Mouse (Mus musculus): ENCODE measurements around the gene Angptl4. TPM values are rescaled to one million over a fixed set of nuclear protein-coding genes. Genes with fewer than 3 reads are reported as not detected.

Gene Angptl4
- polyA plus RNA-seq, 1 experiment from 2014 or later = 23.0 TPM

DNA sequence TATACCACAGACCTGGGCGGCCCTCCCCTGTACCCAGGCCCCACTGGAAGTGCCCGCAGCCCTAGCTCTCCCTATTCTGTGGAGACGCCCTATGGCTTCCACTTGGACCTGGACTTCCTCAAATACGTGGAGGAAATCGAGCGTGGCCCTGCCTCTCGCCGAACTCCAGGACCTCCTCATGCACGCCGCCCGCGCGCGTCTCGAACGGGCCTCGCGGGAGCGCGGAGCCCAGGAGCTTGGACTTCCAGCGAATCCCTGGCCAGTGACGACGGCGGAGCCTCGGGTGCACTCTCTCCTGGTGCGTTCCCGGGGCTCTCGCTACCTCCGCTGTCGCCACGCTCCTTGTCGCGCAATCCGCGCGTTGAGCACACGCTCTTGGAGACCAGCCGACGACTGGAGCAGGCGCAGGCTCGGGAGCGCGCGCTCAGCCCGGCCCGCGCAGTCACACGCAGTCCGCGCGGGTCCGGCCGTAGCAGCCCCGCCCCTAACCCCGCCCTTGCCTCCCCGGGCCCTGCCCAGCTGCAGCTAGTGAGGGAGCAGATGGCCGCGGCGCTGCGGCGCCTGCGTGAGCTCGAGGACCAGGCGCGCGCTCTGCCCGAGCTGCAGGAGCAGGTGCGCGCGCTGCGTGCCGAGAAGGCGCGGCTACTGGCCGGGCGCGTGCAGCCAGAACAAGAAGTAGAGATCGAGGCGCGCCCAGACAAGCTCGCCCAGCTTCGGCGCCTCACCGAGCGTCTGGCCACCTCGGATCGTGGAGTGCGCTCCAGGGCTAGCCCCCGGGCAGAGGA is 35.7 kb upstream of the Angptl4 start:
- Histone ChIP-seq H3K27ac (replicated peaks) (peak overlapping the region; percentile 80), H3K9ac (peak overlapping the region; percentile 82), H3K4me1 (replicated peaks) (peaks cover 50% of the 10 kb centered on the region), H3K36me3 (replicated peaks) (peaks cover 38% of the 10 kb centered on the region), H3K9me3 (replicated peaks) (no peaks in the 10 kb centered on the region), H3K4me3 (replicated peaks) (peak overlapping the region; percentile 72), H3K27me3 (peaks cover 21% of the 10 kb centered on the region), H3K4me2 (peak overlapping the region; percentile 97)
- WGBS (ENCODE audit: insufficient replicate concordance) = under 1% methylated on average over 89 of the region's 89 CpGs
- peak; percentile 97 for ATAC-seq (ENCODE audit: insufficient read depth)

DNA sequence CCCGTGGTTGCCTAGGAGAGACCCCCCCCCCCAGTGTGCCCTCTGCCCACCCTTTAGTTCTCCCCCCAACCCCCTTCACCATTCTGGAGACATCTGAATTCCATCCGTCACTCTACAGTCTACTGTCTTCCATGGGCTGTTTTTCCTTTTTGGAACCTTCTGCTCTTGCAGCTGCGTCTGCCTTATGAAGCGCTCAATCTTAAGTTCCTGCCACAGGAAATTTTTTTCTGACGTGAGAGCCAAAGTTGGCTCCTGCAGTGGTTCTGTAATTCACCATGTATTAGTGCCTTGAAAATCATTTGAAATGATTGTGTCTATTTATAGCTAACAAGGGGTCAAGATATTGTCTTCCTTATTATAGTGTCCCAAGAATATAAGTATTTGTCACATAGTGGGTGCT is 35.0 kb upstream of the Angptl4 start:
- WGBS (ENCODE audit: insufficient replicate concordance) = 57% methylated on average over 5 of the region's 5 CpGs
- H3K4me3 ChIP-seq (replicated peaks) = peak overlapping the region; percentile 72
- H3K36me3 ChIP-seq (replicated peaks) = peaks cover 31% of the 10 kb centered on the region
- peaks cover 43% of the 10 kb centered on the region for H3K4me1 ChIP-seq (replicated peaks)
- ATAC-seq (ENCODE audit: insufficient read depth) = no peak
- H3K27ac ChIP-seq (replicated peaks) = no peak overlapping the region
- H3K9ac ChIP-seq = peak overlapping the region; percentile 82
- H3K9me3 ChIP-seq (replicated peaks) = no peaks in the 10 kb centered on the region
- peaks cover 28% of the 10 kb centered on the region for H3K27me3 ChIP-seq
- H3K4me2 ChIP-seq = peak overlapping the region; percentile 97

DNA sequence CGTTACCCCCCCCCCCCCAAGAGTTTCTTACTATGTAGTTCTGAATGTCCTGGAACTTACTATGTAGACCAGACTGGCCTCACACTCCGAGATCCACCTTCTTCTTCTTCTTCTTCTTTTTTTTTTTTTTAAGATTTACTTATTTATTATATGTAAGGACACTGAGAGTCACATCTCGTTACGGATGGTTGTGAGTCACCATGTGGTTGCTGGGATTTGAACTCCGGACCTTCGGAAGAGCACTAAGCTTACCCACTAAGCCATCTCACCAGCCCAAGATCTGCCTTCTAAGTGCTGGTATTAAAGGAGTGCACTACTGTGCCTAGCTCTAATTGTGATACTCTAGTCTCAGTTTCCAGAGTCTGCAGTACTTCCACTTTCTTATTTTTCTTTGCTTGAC is 33.8 kb upstream of the Angptl4 start:
- H3K4me3 ChIP-seq (replicated peaks) = no peak overlapping the region
- H3K9ac ChIP-seq = no peak overlapping the region
- no peak overlapping the region for H3K4me2 ChIP-seq
- H3K36me3 ChIP-seq (replicated peaks) = peaks cover 18% of the 10 kb centered on the region
- 71% methylated on average over 6 of the region's 6 CpGs for WGBS (ENCODE audit: insufficient replicate concordance)
- H3K27ac ChIP-seq (replicated peaks) = no peak overlapping the region
- peaks cover 40% of the 10 kb centered on the region for H3K27me3 ChIP-seq
- peaks cover 51% of the 10 kb centered on the region for H3K4me1 ChIP-seq (replicated peaks)
- no peaks in the 10 kb centered on the region for H3K9me3 ChIP-seq (replicated peaks)
- no peak for ATAC-seq (ENCODE audit: insufficient read depth)

DNA sequence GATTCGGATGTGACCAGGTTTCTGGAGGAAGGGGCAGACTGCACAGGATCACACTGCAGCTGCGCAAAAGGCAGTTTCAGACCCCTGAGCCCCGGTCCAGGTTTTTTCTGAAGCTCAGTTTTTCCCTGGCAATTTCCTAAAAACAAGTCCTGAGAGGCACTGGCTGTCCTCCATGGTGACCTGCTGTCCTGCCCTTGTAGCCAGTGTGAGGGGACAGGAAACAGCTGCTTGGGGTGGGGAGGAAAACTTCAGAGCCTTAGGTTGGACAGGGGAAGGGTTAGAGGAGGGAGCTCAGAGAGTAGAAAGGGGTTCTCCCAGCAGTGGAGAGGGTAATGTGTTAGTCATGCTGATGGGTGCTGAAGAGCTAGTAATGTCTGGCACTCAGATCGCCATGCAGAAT is 31.4 kb upstream of the Angptl4 start:
- 41% methylated on average over 4 of the region's 4 CpGs for WGBS (ENCODE audit: insufficient replicate concordance)
- Histone ChIP-seq H3K27ac (replicated peaks) (no peak overlapping the region), H3K27me3 (peaks cover 41% of the 10 kb centered on the region), H3K36me3 (replicated peaks) (no peaks in the 10 kb centered on the region), H3K9ac (no peak overlapping the region), H3K4me1 (replicated peaks) (peaks cover 39% of the 10 kb centered on the region), H3K4me2 (no peak overlapping the region), H3K9me3 (replicated peaks) (no peaks in the 10 kb centered on the region), H3K4me3 (replicated peaks) (no peak overlapping the region)
- ATAC-seq (ENCODE audit: insufficient read depth) = no peak

DNA sequence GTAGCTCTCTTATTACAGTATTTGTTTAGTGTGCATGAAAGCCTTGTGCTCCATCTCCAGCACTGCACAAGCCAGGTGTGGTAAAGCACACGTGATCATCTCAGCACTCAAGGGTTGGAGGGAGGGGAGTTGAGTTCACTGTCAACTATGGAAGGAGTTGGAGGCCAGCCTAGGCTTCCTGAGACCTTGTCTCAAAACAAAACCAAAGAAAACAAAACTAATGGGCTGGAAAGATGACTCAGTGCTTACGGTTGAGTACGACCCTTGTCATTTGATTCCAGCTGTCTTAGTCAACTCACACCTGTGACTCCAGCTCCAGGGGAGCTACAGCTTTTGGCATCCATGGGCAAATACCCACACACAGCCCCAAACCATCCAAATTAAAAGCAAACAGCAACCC is 30.8 kb upstream of the Angptl4 start:
- WGBS (ENCODE audit: insufficient replicate concordance) = 30% methylated on average over 3 of the region's 3 CpGs
- H3K4me2 ChIP-seq = no peak overlapping the region
- no peak for ATAC-seq (ENCODE audit: insufficient read depth)

DNA sequence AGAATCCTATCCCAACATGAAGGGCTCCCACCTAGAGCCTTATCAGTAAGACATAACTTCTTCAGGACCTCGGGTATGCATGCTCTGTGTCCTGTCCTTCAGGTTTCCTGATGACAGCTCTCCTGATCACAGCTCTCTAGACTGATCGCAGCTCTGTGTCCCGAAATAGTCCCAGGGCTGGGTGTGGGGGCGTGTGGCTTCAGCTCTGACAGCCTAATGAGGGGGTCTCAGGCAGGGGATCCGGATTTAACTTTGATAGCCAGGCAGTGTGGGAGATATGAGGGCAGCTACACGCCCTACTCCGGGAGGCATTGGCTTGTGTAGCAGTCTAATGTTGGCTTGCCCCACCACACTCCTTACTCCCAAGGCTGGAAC is 29.5 kb upstream of the Angptl4 start:
- Histone ChIP-seq H3K36me3 (replicated peaks) (no peaks in the 10 kb centered on the region), H3K4me3 (replicated peaks) (peak overlapping the region; percentile 57), H3K4me2 (peak overlapping the region; percentile 84), H3K9me3 (replicated peaks) (no peaks in the 10 kb centered on the region), H3K27me3 (peaks cover 41% of the 10 kb centered on the region), H3K27ac (replicated peaks) (no peak overlapping the region), H3K4me1 (replicated peaks) (peaks cover 22% of the 10 kb centered on the region), H3K9ac (peak overlapping the region; percentile 23; the same call in 1 of the 2 replicates)
- WGBS (ENCODE audit: insufficient replicate concordance) = 7% methylated on average over 7 of the region's 7 CpGs
- ATAC-seq (ENCODE audit: insufficient read depth) = no peak

More for the DNA sequence above, 30.8 kb upstream of the Angptl4 start:
- Histone ChIP-seq H3K27ac (replicated peaks) (no peak overlapping the region), H3K4me3 (replicated peaks) (no peak overlapping the region), H3K4me1 (replicated peaks) (peaks cover 34% of the 10 kb centered on the region), H3K36me3 (replicated peaks) (no peaks in the 10 kb centered on the region), H3K9ac (no peak overlapping the region), H3K9me3 (replicated peaks) (no peaks in the 10 kb centered on the region), H3K27me3 (peaks cover 41% of the 10 kb centered on the region)

DNA sequence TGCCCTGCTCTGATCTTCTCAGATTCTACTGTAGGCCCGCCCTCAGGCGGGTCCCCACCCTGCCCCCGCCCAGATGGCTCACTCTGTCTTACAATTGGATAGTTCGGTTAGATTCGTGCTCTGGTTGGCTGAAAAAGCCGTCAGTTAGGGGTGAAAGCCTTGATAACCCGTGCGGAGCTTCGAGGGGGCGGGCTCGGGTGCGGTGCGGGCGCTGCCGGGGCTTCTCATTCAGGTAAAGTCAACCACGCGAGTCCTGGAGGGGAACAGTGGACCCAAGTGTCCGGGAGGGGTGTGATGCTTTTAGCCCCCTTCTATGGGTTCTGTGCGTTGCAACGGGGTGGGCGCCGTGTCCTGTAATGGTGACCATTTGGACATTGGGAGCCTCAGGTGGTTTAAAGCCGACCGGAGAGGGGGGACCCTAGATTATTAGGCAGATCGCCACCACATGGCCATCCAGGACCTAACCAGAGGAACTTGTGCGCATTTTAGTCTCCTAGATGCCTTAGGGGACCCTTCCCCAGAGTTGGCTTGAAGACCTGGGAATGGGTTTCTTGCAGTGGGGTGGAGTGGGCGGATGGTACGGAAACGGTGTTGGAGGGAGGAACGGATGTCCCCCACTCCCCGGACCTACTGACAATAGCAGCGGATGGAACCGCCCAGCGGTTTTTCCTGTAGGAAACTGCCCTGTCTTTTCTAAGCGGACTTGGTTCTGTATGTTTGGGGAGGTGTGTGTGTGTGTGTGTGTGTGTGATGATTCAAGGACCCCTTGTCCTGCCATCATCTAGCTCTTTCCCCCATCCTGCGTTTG is 28.9 kb upstream of the Angptl4 start, which contains the start of gene Kank3:
Kank3 (plus strand) TSS at position 186 of the 808 bp plus-strand sequence.
- H3K27me3 ChIP-seq = peaks cover 38% of the 10 kb centered on the region
- under 1% methylated on average over 36 of the region's 36 CpGs for WGBS (ENCODE audit: insufficient replicate concordance)
- peak within 1 kb of the TSS; percentile 23; the same call in 1 of the 2 replicates for H3K9ac ChIP-seq
- peak; percentile 95 for ATAC-seq (ENCODE audit: insufficient read depth)
- no peaks in the 10 kb centered on the region for H3K9me3 ChIP-seq (replicated peaks)
- no peak within 1 kb of the TSS for H3K27ac ChIP-seq (replicated peaks)
- peaks cover 16% of the 10 kb centered on the region for H3K4me1 ChIP-seq (replicated peaks)
- H3K4me3 ChIP-seq (replicated peaks) = peak within 1 kb of the TSS; percentile 57
- H3K36me3 ChIP-seq (replicated peaks) = no peaks in the 10 kb centered on the region
- H3K4me2 ChIP-seq = peak within 1 kb of the TSS; percentile 84

DNA sequence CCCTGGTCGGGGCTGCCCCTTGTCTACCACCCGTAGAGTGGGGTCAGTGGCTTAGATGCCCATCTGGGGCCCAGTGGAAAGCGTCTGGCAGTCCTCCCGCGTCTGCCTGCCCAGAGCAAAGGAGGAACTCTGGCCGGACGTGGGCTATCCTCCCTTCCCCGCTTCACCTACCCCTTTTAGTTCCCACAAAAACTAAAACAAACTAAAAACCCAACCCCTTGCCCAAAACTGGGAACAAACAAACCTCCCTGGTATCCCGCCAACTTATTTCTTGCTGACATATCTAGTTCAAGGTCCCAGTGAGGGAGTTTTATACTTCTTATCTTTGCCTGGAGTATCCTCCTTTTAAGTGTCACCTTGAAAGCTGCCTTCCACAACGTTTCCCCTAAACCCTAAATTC is 26.6 kb upstream of the Angptl4 start:
- Histone ChIP-seq H3K9me3 (replicated peaks) (no peaks in the 10 kb centered on the region), H3K4me2 (no peak overlapping the region), H3K4me1 (replicated peaks) (peaks cover 23% of the 10 kb centered on the region), H3K27me3 (peaks cover 28% of the 10 kb centered on the region), H3K9ac (no peak overlapping the region), H3K27ac (replicated peaks) (no peak overlapping the region), H3K4me3 (replicated peaks) (no peak overlapping the region), H3K36me3 (replicated peaks) (no peaks in the 10 kb centered on the region)
- 9% methylated on average over 10 of the region's 10 CpGs for WGBS (ENCODE audit: insufficient replicate concordance)
- ATAC-seq (ENCODE audit: insufficient read depth) = no peak

DNA sequence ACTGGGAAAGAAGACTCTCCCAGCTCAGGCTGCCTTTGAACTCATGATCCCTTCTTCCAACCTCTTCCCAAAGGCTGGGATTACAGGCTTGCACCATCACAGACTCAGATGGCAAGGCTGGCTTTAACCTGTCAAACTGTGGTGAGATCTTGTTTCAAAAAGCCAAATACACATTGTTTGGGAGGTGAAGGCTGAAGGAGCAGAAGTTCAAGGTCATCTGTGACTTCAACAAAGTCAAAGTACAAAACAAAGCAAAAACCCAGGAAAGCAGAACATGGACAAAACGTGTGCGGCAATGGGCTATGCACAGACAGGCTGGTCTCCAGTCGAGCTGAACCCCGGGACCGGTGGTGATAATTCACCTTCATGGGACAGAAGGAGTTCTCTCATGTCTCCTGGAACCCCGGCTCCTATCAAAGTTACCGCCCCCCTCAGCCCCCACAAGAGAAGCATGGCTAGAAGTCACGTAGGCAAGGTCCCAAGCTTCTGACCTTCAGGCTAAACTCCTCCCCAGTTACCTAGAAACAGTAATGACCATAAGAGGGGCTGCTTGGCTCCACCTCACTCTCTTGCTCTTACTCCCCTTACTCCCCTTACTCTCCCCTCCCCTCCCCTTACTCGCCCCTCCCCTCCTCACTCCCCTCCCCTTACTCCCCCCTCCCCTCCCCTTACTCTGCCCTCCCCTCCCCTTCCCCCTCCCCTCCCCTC is 25.7 kb upstream of the Angptl4 start:
- ATAC-seq (ENCODE audit: insufficient read depth) = no peak
- no peaks in the 10 kb centered on the region for H3K9me3 ChIP-seq (replicated peaks)
- peaks cover 20% of the 10 kb centered on the region for H3K27me3 ChIP-seq
- no peaks in the 10 kb centered on the region for H3K36me3 ChIP-seq (replicated peaks)
- H3K4me1 ChIP-seq (replicated peaks) = peaks cover 23% of the 10 kb centered on the region
- H3K4me3 ChIP-seq (replicated peaks) = no peak overlapping the region
- WGBS (ENCODE audit: insufficient replicate concordance) = 56% methylated on average over 8 of the region's 9 CpGs
- H3K4me2 ChIP-seq = no peak overlapping the region
- no peak overlapping the region for H3K9ac ChIP-seq
- H3K27ac ChIP-seq (replicated peaks) = no peak overlapping the region

DNA sequence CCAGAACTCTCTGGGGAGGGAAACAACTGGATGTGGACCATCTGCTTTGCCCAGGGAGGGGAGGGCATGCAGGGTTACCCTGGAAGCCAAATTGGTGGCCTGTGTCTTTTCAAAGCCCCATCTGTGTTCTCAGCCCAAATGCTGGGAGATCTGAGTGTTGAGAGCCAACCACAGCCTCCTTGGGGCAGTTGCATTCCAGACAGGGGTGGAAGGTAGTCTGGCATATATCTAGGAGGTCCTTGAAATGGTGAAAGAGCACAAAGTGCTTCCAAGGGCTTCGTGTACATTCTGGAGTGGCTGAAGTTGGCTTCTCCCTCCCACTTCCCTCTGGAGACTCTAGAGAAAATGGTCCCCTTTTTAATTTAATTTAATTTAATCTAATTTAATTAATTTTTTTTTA is 23.1 kb upstream of the Angptl4 start:
- H3K36me3 ChIP-seq (replicated peaks) = no peaks in the 10 kb centered on the region
- no peak overlapping the region for H3K27ac ChIP-seq (replicated peaks)
- H3K9me3 ChIP-seq (replicated peaks) = no peaks in the 10 kb centered on the region
- WGBS (ENCODE audit: insufficient replicate concordance) = 46% methylated on average over 1 of the region's 1 CpGs
- no peak for ATAC-seq (ENCODE audit: insufficient read depth)
- no peaks in the 10 kb centered on the region for H3K27me3 ChIP-seq
- H3K4me2 ChIP-seq = no peak overlapping the region
- no peak overlapping the region for H3K4me3 ChIP-seq (replicated peaks)
- H3K4me1 ChIP-seq (replicated peaks) = peaks cover 7% of the 10 kb centered on the region
- no peak overlapping the region for H3K9ac ChIP-seq

DNA sequence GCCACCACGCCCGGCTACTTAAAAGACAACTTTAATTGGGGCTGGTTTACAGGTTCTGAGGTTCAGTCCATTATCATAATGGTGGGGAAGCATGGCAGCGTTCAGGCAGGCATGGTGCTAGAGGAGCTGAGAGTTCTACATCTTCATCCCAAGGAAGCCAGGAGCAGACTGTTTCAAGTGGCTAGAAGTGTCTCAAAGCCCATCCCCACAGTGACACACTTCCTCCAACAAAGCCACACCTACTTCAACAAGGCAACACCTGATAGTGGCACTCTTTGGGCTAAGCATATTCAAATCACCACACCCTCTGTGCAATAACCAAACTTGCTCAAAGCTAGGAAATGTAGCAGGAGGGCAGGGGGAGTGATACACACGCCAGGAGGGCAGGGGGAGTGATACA is 22.6 kb upstream of the Angptl4 start:
- H3K9ac ChIP-seq = no peak overlapping the region

More for the DNA sequence above, 22.6 kb upstream of the Angptl4 start:
- WGBS (ENCODE audit: insufficient replicate concordance) = 59% methylated on average over 4 of the region's 4 CpGs
- Histone ChIP-seq H3K4me1 (replicated peaks) (peaks cover 7% of the 10 kb centered on the region), H3K36me3 (replicated peaks) (no peaks in the 10 kb centered on the region), H3K4me2 (no peak overlapping the region), H3K27ac (replicated peaks) (no peak overlapping the region), H3K4me3 (replicated peaks) (no peak overlapping the region), H3K27me3 (no peaks in the 10 kb centered on the region), H3K9me3 (replicated peaks) (no peaks in the 10 kb centered on the region)
- no peak for ATAC-seq (ENCODE audit: insufficient read depth)

All from liver, embryonic 15.5 days (tissue).